Mouse (Mus musculus) ES-Bruce4 (cell line): ENCODE measurements around the gene Fstl4.

Source experiments
- CTCF ChIP-seq: IDR thresholded peaks from one replicate; pipeline ENCODE4 v1.8.1; 2011; ENCODE audit warnings: low read depth, low read length
- EP300 ChIP-seq: IDR thresholded peaks from 2 replicates; pipeline ENCODE4 v1.6.1; 2011; ENCODE audit warnings: low read depth, low read length; ENCODE audit not compliant: insufficient read depth
- POLR2A ChIP-seq: IDR thresholded peaks from one replicate; pipeline ENCODE4 v1.8.1; 2011; ENCODE audit warnings: low read length; ENCODE audit not compliant: insufficient read depth

GRCm38 (mm10) chr11:53009597-53009996 is 245.2 kb downstream of the Fstl4 start:
- TF ChIP-seq EP300 (no peak), POLR2A (no peak), CTCF (no peak)
